ENCODE assay signal across 8 mouse cellular contexts in the genomic region with DNA sequence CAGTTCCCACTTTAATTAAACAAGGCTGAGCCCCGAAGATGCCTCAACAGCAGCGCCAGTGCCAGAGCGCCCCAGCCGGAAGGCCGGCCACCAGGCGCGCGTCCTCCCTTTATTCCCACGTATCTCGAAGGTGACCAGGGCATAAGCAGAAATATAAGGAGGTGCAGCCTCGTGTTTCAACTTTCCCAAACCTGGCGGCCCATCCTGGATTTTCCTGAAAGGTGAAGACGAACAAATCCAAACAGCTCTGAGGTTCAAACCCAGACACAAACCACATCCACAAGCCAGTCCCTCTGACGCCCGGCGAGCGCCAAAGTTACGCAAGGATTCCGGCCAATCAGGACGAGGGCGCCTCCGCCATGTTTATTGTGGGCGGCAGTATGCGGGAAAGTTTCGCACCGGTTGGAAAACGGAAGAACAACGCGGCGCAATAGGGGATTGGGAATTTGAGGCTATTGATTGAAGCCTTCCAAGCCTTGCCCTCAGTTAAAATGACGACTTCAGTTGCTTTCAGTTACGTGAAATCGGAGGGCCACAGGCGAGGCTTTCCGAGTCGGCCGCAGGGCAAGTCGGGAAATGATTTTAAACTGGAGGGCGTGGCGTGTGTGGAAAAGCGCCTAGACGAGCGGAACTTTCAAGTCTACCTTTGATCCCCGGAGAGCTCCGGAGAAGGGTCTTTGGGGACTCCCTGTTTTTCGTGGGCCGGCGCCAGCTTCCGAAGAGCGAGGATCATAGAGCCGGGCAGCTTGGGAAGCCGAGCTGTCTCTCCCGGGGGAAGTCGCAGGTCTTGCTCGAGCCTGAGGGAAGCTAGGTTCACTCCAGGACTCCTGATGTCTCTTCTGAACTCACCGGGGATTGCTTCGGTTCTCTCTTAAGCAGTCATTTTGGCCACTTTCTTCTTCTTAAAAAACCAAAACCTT. TPM values are rescaled to one million over a fixed set of nuclear protein-coding genes. Genes with fewer than 3 reads are reported as not detected.
DNase-seq lines count a peak whose midpoint lies in the region; ATAC-seq and TF ChIP-seq lines count a peak whose summit lies in the region.

Dars2 (minus strand) TSS at position 307 of the 920 bp plus-strand sequence.
Cenpl (plus strand) TSS at position 362 of the 920 bp plus-strand sequence.

- peak; percentile 97 for ATAC-seq in embryonic facial prominence, embryonic 15.5 days (ENCODE audit: insufficient number of reproducible peaks, low FRiP score, low TSS enrichment, low read depth)
- peak; percentile 97 for ATAC-seq in limb, embryonic 14.5 days (ENCODE audit: low FRiP score, low read depth)
- ATAC-seq in midbrain, postnatal 0 days (ENCODE audit: low FRiP score), result peak; percentile 99

- peak; percentile 95 for DNase-seq in 416B (ENCODE audit: low read depth)
- peak; percentile 99 for DNase-seq in heart, adult 8-10 months (ENCODE audit: low spot score)
- peak; percentile 98 for DNase-seq in kidney, adult 9 months
- DNase-seq in limb, embryonic 14.5 days (ENCODE audit: low spot score), result peak; percentile 99
- DNase-seq in midbrain, postnatal 0 days (ENCODE audit: low spot score), result peak; percentile 99
- DNase-seq in spleen, postnatal 14 days (ENCODE audit: low spot score in 2 of 2), result peak; percentile 84 to 87

- H3K27ac ChIP-seq in bone marrow, adult 2 months (ENCODE audit: control insufficient read depth, insufficient read depth, low read depth, low read length, poor library complexity), result peak within 1 kb of the TSS; percentile 57
- peak within 1 kb of the TSS; percentile 74 for H3K27ac ChIP-seq in embryonic facial prominence, embryonic 15.5 days (replicated peaks)
- peak within 1 kb of the TSS; percentile 65 for H3K27ac ChIP-seq in limb, embryonic 14.5 days (replicated peaks; ENCODE audit: low read depth, low read length)
- H3K27ac ChIP-seq in midbrain, postnatal 0 days (ENCODE audit: low read depth, low read length), result peak within 1 kb of the TSS; percentile 77

- H3K27me3 ChIP-seq in embryonic facial prominence, embryonic 15.5 days, result no peaks in the 10 kb centered on the region
- no peaks in the 10 kb centered on the region for H3K27me3 ChIP-seq in limb, embryonic 14.5 days (ENCODE audit: control insufficient read depth, insufficient read depth, low read length)
- no peaks in the 10 kb centered on the region for H3K27me3 ChIP-seq in midbrain, postnatal 0 days (ENCODE audit: insufficient read depth, low read length)

- peak within 1 kb of the TSS; percentile 64 for H3K4me2 ChIP-seq in embryonic facial prominence, embryonic 15.5 days (replicated peaks)
- peak within 1 kb of the TSS; percentile 85 for H3K4me2 ChIP-seq in limb, embryonic 14.5 days (replicated peaks; ENCODE audit: low read depth, low read length, severe bottlenecking)
- peak within 1 kb of the TSS; percentile 74 for H3K4me2 ChIP-seq in midbrain, postnatal 0 days (ENCODE audit: low read depth, low read length, poor library complexity, severe bottlenecking)

- 0 out of 2 replicates have a peak, but pooled peaks cover 3% of the 10 kb centered on the region for H3K36me3 ChIP-seq in embryonic facial prominence, embryonic 15.5 days
- H3K36me3 ChIP-seq in limb, embryonic 14.5 days (ENCODE audit: control insufficient read depth, insufficient read depth, low read length), result peaks cover 5% of the 10 kb centered on the region; the same call in 1 of the 2 replicates
- no peaks in the 10 kb centered on the region for H3K36me3 ChIP-seq in midbrain, postnatal 0 days (ENCODE audit: insufficient read depth, low read length)

- WGBS in bone marrow, adult 2 months, result under 1% methylated on average over 57 of the region's 57 CpGs
- WGBS in embryonic facial prominence, embryonic 15.5 days, result under 1% methylated on average over 57 of the region's 57 CpGs
- WGBS in limb, embryonic 14.5 days, result under 1% methylated on average over 57 of the region's 57 CpGs
- under 1% methylated on average over 57 of the region's 57 CpGs for WGBS in midbrain, postnatal 0 days

- peak within 1 kb of the TSS; percentile 78 for H3K4me3 ChIP-seq in bone marrow, adult 2 months (replicated peaks; ENCODE audit: control insufficient read depth, low read depth, low read length)
- peak within 1 kb of the TSS; percentile 63 for H3K4me3 ChIP-seq in embryonic facial prominence, embryonic 15.5 days (replicated peaks)
- peak within 1 kb of the TSS; percentile 58 for H3K4me3 ChIP-seq in limb, embryonic 14.5 days (replicated peaks; ENCODE audit: low read length)
- H3K4me3 ChIP-seq in midbrain, postnatal 0 days (ENCODE audit: low read depth, low read length), result peak within 1 kb of the TSS; percentile 71

- peak; percentile 66; the same call in 1 of the 2 replicates for TF ChIP-seq POLR2A in bone marrow, adult 2 months (IDR thresholded peaks at IDR 0.05; ENCODE audit: borderline replicate concordance, control insufficient read depth, low read depth, low read length)
- TF ChIP-seq POLR2A in limb, embryonic 14.5 days (IDR thresholded peaks at IDR 0.05; ENCODE audit: borderline replicate concordance, extremely low read depth, insufficient read depth, insufficient read length), result no peak

- peak within 1 kb of the TSS; percentile 54 for H3K9ac ChIP-seq in embryonic facial prominence, embryonic 15.5 days
- peak within 1 kb of the TSS; percentile 77 for H3K9ac ChIP-seq in limb, embryonic 14.5 days (ENCODE audit: low read depth, low read length, severe bottlenecking)
- peak within 1 kb of the TSS; percentile 76 for H3K9ac ChIP-seq in midbrain, postnatal 0 days (replicated peaks; ENCODE audit: low read length, poor library complexity, severe bottlenecking)

- peak; percentile 26; the same call in 1 of the 2 replicates for TF ChIP-seq CTCF in bone marrow, adult 2 months (IDR thresholded peaks at IDR 0.05; ENCODE audit: control insufficient read depth, insufficient read depth, low read length)
- peak; percentile 15 for TF ChIP-seq CTCF in midbrain, postnatal 0 days (IDR thresholded peaks at IDR 0.05)

- no peaks in the 10 kb centered on the region for H3K9me3 ChIP-seq in embryonic facial prominence, embryonic 15.5 days (replicated peaks)
- no peaks in the 10 kb centered on the region for H3K9me3 ChIP-seq in limb, embryonic 14.5 days (ENCODE audit: control insufficient read depth, low read length)
- no peaks in the 10 kb centered on the region for H3K9me3 ChIP-seq in midbrain, postnatal 0 days (ENCODE audit: low read length)

- peaks cover 1% of the 10 kb centered on the region for H3K4me1 ChIP-seq in bone marrow, adult 2 months (ENCODE audit: control insufficient read depth, insufficient read depth, low read length)
- H3K4me1 ChIP-seq in embryonic facial prominence, embryonic 15.5 days, result peaks cover 32% of the 10 kb centered on the region
- peaks cover 16% of the 10 kb centered on the region for H3K4me1 ChIP-seq in limb, embryonic 14.5 days (ENCODE audit: control insufficient read depth, insufficient read depth, low read length)
- peaks cover 13% of the 10 kb centered on the region for H3K4me1 ChIP-seq in midbrain, postnatal 0 days (ENCODE audit: insufficient read depth, low read length)

RNA-seq across cellular contexts. Expression of gene Dars2, which starts in this region (rescaled TPM):
- polyA plus RNA-seq in bone marrow, adult 2 months (2011; ENCODE audit: insufficient read depth, insufficient read length, low replicate concordance, missing spikeins), result 4.7 and 15.1 TPM in 2 replicates
- 24.5 and 29.5 TPM in 2 replicates for polyA plus RNA-seq in embryonic facial prominence, embryonic 15.5 days (2015; fragmentation: Nextera tagmentation; extraction: Ambion mirVana)
- 10 to 100 TPM; 24.5 to 33.5 (median 25.3) TPM for total RNA-seq in heart, adult 8-10 months (2022)
- 14.7 and 19.7 TPM in 2 replicates for polyA plus RNA-seq in limb, embryonic 14.5 days (2012; rRNA removed)
- 22.6 and 23.8 TPM in 2 replicates for polyA plus RNA-seq in limb, embryonic 14.5 days (2014; fragmentation: Nextera tagmentation; extraction: Ambion mirVana)
- 12.9 and 14.6 TPM in 2 replicates for total RNA-seq in midbrain, postnatal 0 days (2014; rRNA removed)
- 19.6 and 22.9 TPM in 2 replicates for polyA plus RNA-seq in midbrain, postnatal 0 days (2015; fragmentation: Nextera tagmentation; extraction: Ambion mirVana)

RNA-seq across cellular contexts. Expression of gene Cenpl, which starts in this region (rescaled TPM):
- polyA plus RNA-seq in bone marrow, adult 2 months (2011; ENCODE audit: insufficient read depth, insufficient read length, low replicate concordance, missing spikeins), result 24.1 and 34.7 TPM in 2 replicates
- polyA plus RNA-seq in embryonic facial prominence, embryonic 15.5 days (2015; fragmentation: Nextera tagmentation; extraction: Ambion mirVana), result 25.9 and 28.9 TPM in 2 replicates
- total RNA-seq in heart, adult 8-10 months (2022), result 1 to 10 TPM in 2 of 4 experiments, under 1 TPM in 2; 0.34 to 1.2 (median 0.95) TPM
- 13.1 and 13.3 TPM in 2 replicates for polyA plus RNA-seq in limb, embryonic 14.5 days (2012; rRNA removed)
- 25.7 and 27.3 TPM in 2 replicates for polyA plus RNA-seq in limb, embryonic 14.5 days (2014; fragmentation: Nextera tagmentation; extraction: Ambion mirVana)
- total RNA-seq in midbrain, postnatal 0 days (2014; rRNA removed), result 1.4 and 2.0 TPM in 2 replicates
- polyA plus RNA-seq in midbrain, postnatal 0 days (2015; fragmentation: Nextera tagmentation; extraction: Ambion mirVana), result 5.2 and 6.1 TPM in 2 replicates

Comparison
In these comparisons a context has a peak if more than half of its experiments do, and no peak if none do; other contexts are left out.
1. Peak in every context shown above with its lines: DNase-seq, ATAC-seq, H3K4me3 ChIP-seq and H3K27ac ChIP-seq.